Mouse (Mus musculus): Measurements from ENCODE around the gene Sel1l. TPM values are rescaled to one million over a fixed set of nuclear protein-coding genes. Genes with fewer than 3 reads are reported as not detected.

Sel1l gene
- 61.7 and 89.0 TPM in 2 replicates for total RNA-seq (2023)

GRCm38 (mm10) chr12:91849045-91849467, at the start of gene Sel1l:
Sel1l (minus strand) TSS chr12:91849157.

GRCm38 (mm10) chr12:91787959-91788437, 61.0 kb downstream of the Sel1l start, which contains the start of gene Ston2:
Ston2 (minus strand) TSS chr12:91788387.

Other genes with a start within 250 kb of the Sel1l start
- 24.6 and 33.8 TPM in 2 replicates for gene Ston2, start 60.8 kb downstream of the Sel1l start, total RNA-seq (2023)